19 mouse cellular contexts compared by ENCODE assay signal in the genomic region with DNA sequence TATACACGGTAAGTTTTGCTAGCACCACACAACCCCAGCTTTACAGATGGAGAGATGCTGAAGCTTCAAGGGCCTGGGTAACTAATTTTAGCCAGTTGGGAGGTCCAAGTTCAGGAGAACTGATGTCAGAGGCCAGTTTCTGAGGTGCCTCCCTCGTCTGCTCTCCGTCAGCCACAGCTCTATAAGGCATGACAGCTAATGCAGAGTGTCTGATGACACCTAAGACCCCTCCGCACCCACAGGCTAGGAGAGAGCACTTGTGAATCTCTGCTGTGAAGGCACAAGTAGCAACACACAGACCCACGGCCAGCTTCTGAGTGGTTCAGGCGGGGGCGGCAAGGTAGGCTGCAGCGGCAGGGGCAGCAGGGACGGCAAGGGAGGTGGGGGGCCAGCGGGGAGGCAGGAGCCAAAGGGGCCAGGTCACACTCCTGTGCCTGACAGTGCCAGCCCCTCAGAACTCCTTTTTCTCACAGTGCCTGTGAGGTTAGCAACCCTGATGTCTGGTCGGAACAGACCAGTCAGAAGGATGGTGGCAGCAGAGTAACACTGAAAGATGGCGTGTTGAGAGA.
DNase-seq lines count a peak whose midpoint lies in the region; ATAC-seq and TF ChIP-seq lines count a peak whose summit lies in the region.
"Had no signal": no experiment of that assay in that cellular context is flagged by ENCODE, and none has a peak within 500 bp of the region (broad histone marks: within the 10 kb centered on the region; RNA-seq: fewer than 3 reads in every experiment).

No protein-coding gene starts in this region.

- H3K4me3 ChIP-seq in heart, embryonic 12.5 days: peak overlapping the region; percentile 23
- H3K4me3 ChIP-seq in kidney, adult 2 months (ENCODE audit: insufficient read depth, low read depth, low read length): no peak overlapping the region
- H3K4me3 ChIP-seq in midbrain, postnatal 0 days (ENCODE audit: low read depth, low read length): no peak overlapping the region
- H3K4me3 ChIP-seq in midbrain, embryonic 15.5 days: no peak overlapping the region
- H3K4me3 ChIP-seq: forebrain, embryonic 13.5 days; midbrain, embryonic 13.5 days; myocyte had no signal

- TF ChIP-seq CTCF in kidney, adult 2 months (conservative IDR thresholded peaks at IDR 0.05; ENCODE audit: insufficient read depth, insufficient read length, low read depth, low read length): 0 out of 2 replicates have a peak, but pooled peaks have one; percentile 27
- TF ChIP-seq CTCF in midbrain, postnatal 0 days (IDR thresholded peaks at IDR 0.05): peak; percentile 43

- no peaks in the 10 kb centered on the region for H3K27me3 ChIP-seq in heart, embryonic 12.5 days (replicated peaks)
- H3K27me3 ChIP-seq in kidney, adult 2 months (replicated peaks; ENCODE audit: control insufficient read depth, insufficient read depth, low read length): no peaks in the 10 kb centered on the region
- H3K27me3 ChIP-seq in midbrain, postnatal 0 days (ENCODE audit: insufficient read depth, low read length): no peaks in the 10 kb centered on the region
- H3K27me3 ChIP-seq in midbrain, embryonic 15.5 days (replicated peaks): no peaks in the 10 kb centered on the region
- H3K27me3 ChIP-seq: forebrain, embryonic 13.5 days had no signal

- H3K4me1 ChIP-seq in heart, embryonic 12.5 days (replicated peaks): peaks cover 50% of the 10 kb centered on the region
- no peaks in the 10 kb centered on the region for H3K4me1 ChIP-seq in kidney, adult 2 months (ENCODE audit: control insufficient read depth, insufficient read depth, low read length)
- H3K4me1 ChIP-seq in midbrain, postnatal 0 days (ENCODE audit: insufficient read depth, low read length): 0 out of 2 replicates have a peak, but pooled peaks cover 2% of the 10 kb centered on the region
- no peaks in the 10 kb centered on the region for H3K4me1 ChIP-seq in midbrain, embryonic 15.5 days
- H3K4me1 ChIP-seq: forebrain, embryonic 13.5 days; midbrain, embryonic 13.5 days had no signal

- H3K36me3 ChIP-seq in heart, embryonic 12.5 days: no peaks in the 10 kb centered on the region
- H3K36me3 ChIP-seq in kidney, adult 2 months (ENCODE audit: control insufficient read depth, insufficient read depth, low read length): no peaks in the 10 kb centered on the region
- H3K36me3 ChIP-seq in midbrain, postnatal 0 days (ENCODE audit: insufficient read depth, low read length): no peaks in the 10 kb centered on the region
- no peaks in the 10 kb centered on the region for H3K36me3 ChIP-seq in midbrain, embryonic 15.5 days (replicated peaks)
- H3K36me3 ChIP-seq: midbrain, embryonic 13.5 days had no signal

- no peak for DNase-seq in heart, postnatal 14 days
- DNase-seq in kidney, adult 2 months: no peak
- no peak for DNase-seq in kidney, postnatal 25 days
- no peak for DNase-seq in midbrain, postnatal 0 days (ENCODE audit: low spot score)
- DNase-seq: adrenal gland, postnatal 36 days; cerebellum, adult 11-12 months; cerebellum, postnatal 25 days; gastrocnemius, postnatal 14 days; layer of hippocampus, postnatal 36 days; liver; lung, adult 18-20 months; spleen, adult 18-20 months; thymus, postnatal 36 days had no signal

- 27% methylated on average over 12 of the region's 12 CpGs for WGBS in heart, embryonic 12.5 days
- 76% methylated on average over 12 of the region's 12 CpGs for WGBS in kidney, adult 2 months
- 93% methylated on average over 12 of the region's 12 CpGs for WGBS in midbrain, postnatal 0 days
- WGBS in midbrain, embryonic 15.5 days: 87% methylated on average over 12 of the region's 12 CpGs

- intact Hi-C loops in heart, postnatal 14 days (cut with DNase I): loop anchor here (5.0 kb wide), 1 partner anchor 330 kb away; no protein-coding TSS in a partner anchor

- peak overlapping the region; percentile 52 for H3K4me2 ChIP-seq in heart, embryonic 12.5 days
- H3K4me2 ChIP-seq in midbrain, postnatal 0 days (ENCODE audit: low read depth, low read length, poor library complexity, severe bottlenecking): no peak overlapping the region
- H3K4me2 ChIP-seq in midbrain, embryonic 15.5 days: no peak overlapping the region
- H3K4me2 ChIP-seq: forebrain, embryonic 13.5 days; midbrain, embryonic 13.5 days had no signal

- TF ChIP-seq POLR2A in kidney, adult 2 months (IDR thresholded peaks at IDR 0.05; ENCODE audit: low read depth, low read length): no peak

- ATAC-seq in heart, embryonic 12.5 days (ENCODE audit: insufficient number of reproducible peaks, low FRiP score): peak; percentile 84
- ATAC-seq in midbrain, postnatal 0 days (ENCODE audit: low FRiP score): no peak
- no peak for ATAC-seq in midbrain, embryonic 15.5 days (replicated peaks)
- ATAC-seq in megakaryocyte progenitor cell, adult 5-6 weeks (replicated peaks; ENCODE audit: poor library complexity): no peak
- ATAC-seq: forebrain, embryonic 13.5 days; midbrain, embryonic 13.5 days had no signal

- no peaks in the 10 kb centered on the region for H3K9me3 ChIP-seq in heart, embryonic 12.5 days (replicated peaks)
- no peaks in the 10 kb centered on the region for H3K9me3 ChIP-seq in midbrain, postnatal 0 days (ENCODE audit: low read length)
- no peaks in the 10 kb centered on the region for H3K9me3 ChIP-seq in midbrain, embryonic 15.5 days
- H3K9me3 ChIP-seq: forebrain, embryonic 13.5 days; midbrain, embryonic 13.5 days had no signal

- H3K27ac ChIP-seq in heart, embryonic 12.5 days (ENCODE audit: poor library complexity, severe bottlenecking): peak overlapping the region; percentile 94
- H3K27ac ChIP-seq in kidney, adult 2 months (ENCODE audit: insufficient read depth, low read depth, low read length): no peak overlapping the region
- no peak overlapping the region for H3K27ac ChIP-seq in midbrain, postnatal 0 days (ENCODE audit: low read depth, low read length)
- no peak overlapping the region for H3K27ac ChIP-seq in midbrain, embryonic 15.5 days
- H3K27ac ChIP-seq: forebrain, embryonic 13.5 days; midbrain, embryonic 13.5 days had no signal

- peak overlapping the region; percentile 40; the same call in 1 of the 2 replicates for H3K9ac ChIP-seq in heart, embryonic 12.5 days
- H3K9ac ChIP-seq in midbrain, postnatal 0 days (replicated peaks; ENCODE audit: low read length, poor library complexity, severe bottlenecking): no peak overlapping the region
- H3K9ac ChIP-seq in midbrain, embryonic 15.5 days: no peak overlapping the region
- H3K9ac ChIP-seq: forebrain, embryonic 13.5 days; midbrain, embryonic 13.5 days had no signal
